Mouse (Mus musculus) ES-Bruce4 (cell line): ENCODE data around the gene Slc8a2. TPM values are rescaled to one million over a fixed set of nuclear protein-coding genes. Genes with fewer than 3 reads are reported as not detected.

ENCODE experiments used
- H3K27ac ChIP-seq: 2 replicates; pipeline ENCODE4 v1.5.1; 2012; ENCODE audit warnings: low read length, inconsistent platforms; ENCODE audit not compliant: insufficient read depth
- H3K27me3 ChIP-seq: 2 replicates; pipeline ENCODE4 v1.6.1; 2012; ENCODE audit warnings: mild to moderate bottlenecking, low read length, inconsistent platforms; ENCODE audit not compliant: control insufficient read depth, poor library complexity, insufficient read depth, severe bottlenecking
- H3K36me3 ChIP-seq: 2 replicates; pipeline ENCODE4 v1.6.1; 2012; ENCODE audit warnings: inconsistent platforms, mild to moderate bottlenecking, low read length, moderate library complexity; ENCODE audit not compliant: control insufficient read depth, poor library complexity, insufficient read depth, severe bottlenecking
- H3K4me1 ChIP-seq: one replicate; pipeline ENCODE4 v1.8.1; 2011; ENCODE audit warnings: low read length; ENCODE audit not compliant: control insufficient read depth, insufficient read depth
- H3K4me3 ChIP-seq: 2 replicates; pipeline ENCODE4 v1.5.1; 2011; ENCODE audit warnings: low read depth, mild to moderate bottlenecking, low read length
- H3K9ac ChIP-seq: 2 replicates; pipeline ENCODE4 v1.6.1; 2012; ENCODE audit warnings: low read depth, mild to moderate bottlenecking, inconsistent platforms; ENCODE audit not compliant: poor library complexity, severe bottlenecking
- H3K9me3 ChIP-seq: replicated peaks from 2 replicates; pipeline ENCODE4 v1.6.1; 2012; ENCODE audit warnings: mild to moderate bottlenecking, low read length, inconsistent platforms; ENCODE audit not compliant: control insufficient read depth, poor library complexity, insufficient read depth, severe bottlenecking
- CTCF ChIP-seq: IDR thresholded peaks from one replicate; pipeline ENCODE4 v1.8.1; 2011; ENCODE audit warnings: low read depth, low read length
- EP300 ChIP-seq: IDR thresholded peaks from 2 replicates; pipeline ENCODE4 v1.6.1; 2011; ENCODE audit warnings: low read depth, low read length; ENCODE audit not compliant: insufficient read depth
- POLR2A ChIP-seq: IDR thresholded peaks from one replicate; pipeline ENCODE4 v1.8.1; 2011; ENCODE audit warnings: low read length; ENCODE audit not compliant: insufficient read depth
- polyA plus RNA-seq: library from polyadenylated mRNA; stranded (reverse); fragments of >200 nt; gene quantifications from 2 replicates; pipeline ENCODE4 v1.2.4, GENCODE M21; 2011; ENCODE audit warnings: low read depth; ENCODE audit not compliant: missing spikeins, insufficient read depth, insufficient read length

The Slc8a2 gene
- polyA plus RNA-seq, 1 experiment, result 4.5 TPM

DNA sequence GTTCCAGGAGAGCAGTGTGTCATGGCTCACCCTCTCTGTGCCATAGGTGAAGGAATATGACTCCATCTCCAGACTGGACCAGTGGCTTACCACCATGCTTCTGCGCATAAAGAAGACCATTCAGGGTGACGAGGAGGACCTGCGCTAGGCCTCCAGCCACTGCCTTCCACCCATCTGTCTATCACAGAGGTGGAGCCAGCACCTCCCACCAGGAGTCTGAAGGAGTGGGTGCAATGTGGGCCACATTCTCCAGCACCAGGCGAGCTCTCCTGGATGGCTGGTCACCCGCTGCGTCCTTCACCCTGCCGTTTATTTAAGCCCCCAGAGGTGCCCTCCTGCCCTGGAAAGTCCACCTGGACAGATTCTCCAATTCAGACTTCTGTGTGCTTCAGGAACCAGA lies 13.2 kb upstream of the Slc8a2 start:
- H3K4me1 ChIP-seq, result no peaks in the 10 kb centered on the region
- no peak overlapping the region for H3K4me3 ChIP-seq
- no peak overlapping the region for H3K9ac ChIP-seq
- H3K9me3 ChIP-seq, result no peaks in the 10 kb centered on the region
- H3K36me3 ChIP-seq, result no peaks in the 10 kb centered on the region; the same call in 1 of the 2 replicates
- H3K27me3 ChIP-seq, result no peaks in the 10 kb centered on the region
- no peak overlapping the region for H3K27ac ChIP-seq
- TF ChIP-seq POLR2A (no peak), CTCF (no peak), EP300 (no peak)

- Histone ChIP-seq H3K4me1 (no peaks in the 10 kb centered on the region), H3K27me3 (no peaks in the 10 kb centered on the region), H3K27ac (no peak overlapping the region), H3K36me3 (no peaks in the 10 kb centered on the region; the same call in 1 of the 2 replicates), H3K9ac (no peak overlapping the region), H3K9me3 (no peaks in the 10 kb centered on the region), H3K4me3 (no peak overlapping the region)
- TF ChIP-seq CTCF (no peak), EP300 (no peak), POLR2A (no peak)
Observed at GRCm38 (mm10) chr7:16117100-16117499, 12.5 kb upstream of the Slc8a2 start.

- Histone ChIP-seq H3K27me3 (no peaks in the 10 kb centered on the region), H3K36me3 (no peaks in the 10 kb centered on the region; the same call in 1 of the 2 replicates), H3K27ac (no peak within 1 kb of the TSS), H3K4me1 (no peaks in the 10 kb centered on the region), H3K9ac (peak within 1 kb of the TSS; percentile 49), H3K4me3 (peak within 1 kb of the TSS; percentile 83), H3K9me3 (no peaks in the 10 kb centered on the region)
- TF ChIP-seq POLR2A (no peak), EP300 (0 out of 2 replicates have a peak, but pooled peaks have one; percentile 14), CTCF (peak; percentile 86)
Observed at GRCm38 (mm10) chr7:16119569-16120261, 9.9 kb upstream of the Slc8a2 start, which contains the start of gene Kptn. Gene Kptn (plus strand): TSS chr7:16119895.

GRCm38 (mm10) chr7:16120262-16120600 lies 9.4 kb upstream of the Slc8a2 start:
- Histone ChIP-seq H3K36me3 (no peaks in the 10 kb centered on the region; the same call in 1 of the 2 replicates), H3K27ac (no peak overlapping the region)

DNA sequence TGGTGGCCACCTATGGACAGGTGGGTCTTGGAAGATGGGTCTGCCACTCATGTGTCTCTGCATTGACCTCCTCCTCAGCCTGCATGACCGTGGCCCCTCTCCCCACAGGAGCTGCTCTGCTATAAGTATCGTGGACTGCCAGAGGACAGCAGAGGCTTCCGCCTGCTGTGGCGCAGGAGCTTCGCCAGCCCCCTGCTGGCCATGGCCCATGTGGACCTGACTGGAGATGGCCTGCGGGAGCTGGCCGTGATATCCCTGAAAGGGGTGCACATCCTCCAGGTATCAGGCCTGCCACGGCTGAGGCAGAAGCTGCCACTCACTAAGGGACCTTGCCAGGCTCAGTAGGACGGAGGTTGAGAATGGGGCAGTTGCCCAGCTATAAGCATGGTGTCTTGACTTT lies 3.8 kb upstream of the Slc8a2 start:
- TF ChIP-seq POLR2A, result no peak
- no peak for TF ChIP-seq EP300
- TF ChIP-seq CTCF, result no peak
- Histone ChIP-seq H3K9me3 (no peaks in the 10 kb centered on the region), H3K4me3 (no peak overlapping the region), H3K27ac (no peak overlapping the region), H3K9ac (no peak overlapping the region), H3K27me3 (no peaks in the 10 kb centered on the region), H3K36me3 (no peaks in the 10 kb centered on the region), H3K4me1 (no peaks in the 10 kb centered on the region)

More at GRCm38 (mm10) chr7:16120262-16120600, 9.4 kb upstream of the Slc8a2 start:
- no peaks in the 10 kb centered on the region for H3K4me1 ChIP-seq
- TF ChIP-seq CTCF (no peak), POLR2A (no peak), EP300 (no peak)
- no peak overlapping the region for H3K9ac ChIP-seq
- no peaks in the 10 kb centered on the region for H3K9me3 ChIP-seq
- peak overlapping the region; percentile 29 for H3K4me3 ChIP-seq
- H3K27me3 ChIP-seq, result no peaks in the 10 kb centered on the region

DNA sequence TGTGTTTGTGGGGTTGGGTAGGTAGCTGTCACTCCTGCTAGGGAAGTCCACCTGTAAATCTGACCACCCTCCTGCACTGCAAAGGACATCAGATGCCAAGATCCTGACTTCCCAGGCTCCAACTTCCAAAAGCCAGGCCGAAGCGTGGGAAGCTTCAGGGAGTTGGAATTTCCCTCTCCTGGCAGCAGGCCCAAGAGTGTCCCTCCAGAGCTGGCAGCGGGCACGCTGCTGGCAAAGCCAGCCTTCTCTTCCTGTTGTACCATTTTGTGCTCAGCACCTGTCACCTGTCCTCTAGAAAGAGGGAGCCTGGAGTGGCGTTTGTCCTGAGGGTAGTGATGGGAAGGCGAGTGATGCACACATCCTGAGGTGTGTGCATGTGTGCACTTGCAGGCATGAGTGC lies 1.3 kb upstream of the Slc8a2 start:
- TF ChIP-seq POLR2A, result no peak
- TF ChIP-seq CTCF, result no peak
- TF ChIP-seq EP300, result no peak
- H3K4me3 ChIP-seq, result no peak overlapping the region
- no peaks in the 10 kb centered on the region for H3K4me1 ChIP-seq
- H3K36me3 ChIP-seq, result no peaks in the 10 kb centered on the region
- H3K27me3 ChIP-seq, result no peaks in the 10 kb centered on the region
- H3K9ac ChIP-seq, result no peak overlapping the region
- H3K9me3 ChIP-seq, result no peaks in the 10 kb centered on the region
- H3K27ac ChIP-seq, result no peak overlapping the region
